Mouse (Mus musculus): ENCODE data around the gene Mettl6. TPM values are rescaled to one million over a fixed set of nuclear protein-coding genes. Genes with fewer than 3 reads are reported as not detected.
"Not testable (repeated sequence)": the region's sequence is repeated elsewhere in the genome, so short reads cannot be mapped to it uniquely, and the experiment has no call there.

Mettl6 gene
- polyA plus RNA-seq, 1 experiment from 2014 or later = 52.9 TPM

DNA sequence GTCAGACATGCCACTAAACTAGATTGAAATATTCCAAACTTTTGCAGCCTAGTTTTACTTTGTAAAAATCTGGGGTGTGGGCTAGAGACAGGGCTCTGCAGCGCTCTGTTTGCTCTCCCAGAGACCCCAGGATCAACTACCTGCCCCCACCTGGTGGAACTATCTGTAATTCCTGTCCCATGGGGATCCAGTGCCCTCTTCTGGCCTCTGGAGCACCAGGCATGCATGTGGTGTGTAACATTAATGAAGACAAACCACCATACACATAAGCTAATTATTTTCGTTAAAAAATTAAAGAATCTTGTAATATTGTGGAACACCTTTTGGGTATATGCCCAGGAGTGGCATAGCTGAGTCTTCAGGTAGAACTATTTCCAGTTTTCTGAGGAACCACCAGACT is 21.5 kb downstream of the Mettl6 start:
- peak; percentile 26; the same call in 1 of the 2 replicates for TF ChIP-seq CTCF (IDR thresholded peaks at IDR 0.05; ENCODE audit: low read depth)
- 76% methylated on average over 2 of the region's 2 CpGs for WGBS
- Histone ChIP-seq H3K27ac (ENCODE audit: low read depth) (no peak overlapping the region), H3K4me3 (ENCODE audit: low read depth, low read length) (no peak overlapping the region), H3K36me3 (ENCODE audit: insufficient read depth) (peaks cover 1% of the 10 kb centered on the region; the same call in 1 of the 2 replicates), H3K4me2 (no peak overlapping the region), H3K4me1 (ENCODE audit: insufficient read depth) (no peaks in the 10 kb centered on the region), H3K9ac (no peak overlapping the region), H3K27me3 (ENCODE audit: insufficient read depth, low read length) (no peaks in the 10 kb centered on the region), H3K9me3 (ENCODE audit: low read depth, low read length) (no peaks in the 10 kb centered on the region)
- DNase-seq (no peak), ATAC-seq (ENCODE audit: insufficient read depth) (no peak)

- 5% methylated on average over 5 of the region's 5 CpGs for WGBS
- Histone ChIP-seq H3K9ac (no peak overlapping the region), H3K9me3 (ENCODE audit: low read depth, low read length) (no peaks in the 10 kb centered on the region), H3K27ac (ENCODE audit: low read depth) (no peak overlapping the region), H3K4me2 (no peak overlapping the region), H3K36me3 (ENCODE audit: insufficient read depth) (no peaks in the 10 kb centered on the region), H3K4me1 (ENCODE audit: insufficient read depth) (no peaks in the 10 kb centered on the region), H3K27me3 (ENCODE audit: insufficient read depth, low read length) (no peaks in the 10 kb centered on the region), H3K4me3 (ENCODE audit: low read depth, low read length) (no peak overlapping the region)
- peak; percentile 81 for TF ChIP-seq CTCF (IDR thresholded peaks at IDR 0.05; ENCODE audit: low read depth)
- ATAC-seq (ENCODE audit: insufficient read depth) = no peak
- DNase-seq = peak; percentile 92
Observed at GRCm38 (mm10) chr14:31472451-31473061, 22.3 kb downstream of the Mettl6 start.

DNA sequence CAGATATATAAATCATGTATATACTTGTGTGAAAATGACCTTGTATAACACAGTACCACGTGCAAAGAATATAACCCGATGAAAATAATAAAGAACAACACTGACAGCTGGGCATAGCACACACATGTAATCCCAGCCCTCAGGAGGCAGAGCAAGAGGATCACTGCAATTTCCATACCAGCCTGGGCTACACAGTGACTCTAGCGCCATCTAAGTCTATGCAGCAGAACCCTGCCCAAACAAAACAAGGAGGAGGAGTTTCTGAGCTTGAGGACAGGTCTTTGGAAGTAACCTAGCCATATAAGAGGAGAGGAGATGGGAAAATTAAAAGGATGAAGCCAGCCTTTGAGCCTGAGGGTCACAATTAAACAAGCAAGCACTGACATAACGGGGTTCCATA is 25.1 kb downstream of the Mettl6 start:
- WGBS = 52% methylated on average over 4 of the region's 4 CpGs
- no peak overlapping the region for H3K4me2 ChIP-seq

GRCm38 (mm10) chr14:31464176-31464575 is 30.7 kb downstream of the Mettl6 start:
- Histone ChIP-seq H3K36me3 (ENCODE audit: insufficient read depth) (no peaks in the 10 kb centered on the region), H3K9me3 (ENCODE audit: low read depth, low read length) (no peaks in the 10 kb centered on the region), H3K27me3 (ENCODE audit: insufficient read depth, low read length) (no peaks in the 10 kb centered on the region), H3K4me2 (no peak overlapping the region), H3K4me1 (ENCODE audit: insufficient read depth) (no peaks in the 10 kb centered on the region), H3K27ac (ENCODE audit: low read depth) (no peak overlapping the region), H3K4me3 (ENCODE audit: low read depth, low read length) (no peak overlapping the region), H3K9ac (no peak overlapping the region)
- ATAC-seq (ENCODE audit: insufficient read depth) (no peak), DNase-seq (peak; percentile 44)
- 48% methylated on average over 8 of the region's 8 CpGs for WGBS
- peak; percentile 60 for TF ChIP-seq CTCF (IDR thresholded peaks at IDR 0.05; ENCODE audit: low read depth)

More for the DNA sequence above, 25.1 kb downstream of the Mettl6 start:
- no peaks in the 10 kb centered on the region for H3K27me3 ChIP-seq (ENCODE audit: insufficient read depth, low read length)
- no peaks in the 10 kb centered on the region for H3K36me3 ChIP-seq (ENCODE audit: insufficient read depth)
- TF ChIP-seq CTCF (IDR thresholded peaks at IDR 0.05; ENCODE audit: low read depth) = 0 out of 2 replicates have a peak, but pooled peaks have one; percentile 13
- no peak for ATAC-seq (ENCODE audit: insufficient read depth)
- no peaks in the 10 kb centered on the region for H3K4me1 ChIP-seq (ENCODE audit: insufficient read depth)
- no peak overlapping the region for H3K9ac ChIP-seq
- H3K4me3 ChIP-seq (ENCODE audit: low read depth, low read length) = no peak overlapping the region
- H3K9me3 ChIP-seq (ENCODE audit: low read depth, low read length) = no peaks in the 10 kb centered on the region
- H3K27ac ChIP-seq (ENCODE audit: low read depth) = no peak overlapping the region
- DNase-seq = no peak

- ATAC-seq (ENCODE audit: insufficient read depth) = peak; percentile 41; the same call in 1 of the 2 replicates
- WGBS = 71% methylated on average over 6 of the region's 6 CpGs
Observed at GRCm38 (mm10) chr14:31462886-31463285, 32.0 kb downstream of the Mettl6 start.

DNA sequence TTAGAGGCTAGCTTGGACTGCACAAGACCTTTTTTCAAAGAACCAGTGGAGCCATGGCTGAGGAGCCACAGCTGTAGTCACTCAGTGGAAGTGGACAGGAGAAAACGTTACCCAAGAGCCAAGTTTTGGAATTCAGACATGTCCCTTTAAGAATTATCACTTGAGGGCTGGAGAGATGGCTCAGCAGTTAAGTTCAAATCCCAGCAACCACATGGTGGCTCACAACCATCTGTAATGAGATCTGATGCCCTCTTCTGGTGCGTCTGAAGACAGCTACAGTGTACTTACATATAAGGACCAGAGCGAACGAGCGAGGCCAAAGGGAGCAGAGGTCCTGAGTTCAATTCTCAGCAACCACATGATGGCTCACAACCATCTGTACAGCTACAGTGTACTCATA is 32.6 kb downstream of the Mettl6 start:
- H3K4me2 ChIP-seq; H3K36me3 ChIP-seq (ENCODE audit: insufficient read depth); H3K4me1 ChIP-seq (ENCODE audit: insufficient read depth); H3K27me3 ChIP-seq (ENCODE audit: insufficient read depth, low read length); ATAC-seq (ENCODE audit: insufficient read depth); H3K27ac ChIP-seq (ENCODE audit: low read depth); H3K9me3 ChIP-seq (ENCODE audit: low read depth, low read length); H3K4me3 ChIP-seq (ENCODE audit: low read depth, low read length); H3K9ac ChIP-seq: not testable (repeated sequence)
- 68% methylated on average over 5 of the region's 5 CpGs for WGBS
- DNase-seq = peak; percentile 35
- peak; percentile 38 for TF ChIP-seq CTCF (IDR thresholded peaks at IDR 0.05; ENCODE audit: low read depth)

More at GRCm38 (mm10) chr14:31462886-31463285, 32.0 kb downstream of the Mettl6 start:
- H3K27me3 ChIP-seq (ENCODE audit: insufficient read depth, low read length) = no peaks in the 10 kb centered on the region
- H3K4me1 ChIP-seq (ENCODE audit: insufficient read depth) = no peaks in the 10 kb centered on the region
- H3K36me3 ChIP-seq (ENCODE audit: insufficient read depth) = no peaks in the 10 kb centered on the region
- no peak overlapping the region; the same call in 1 of the 2 replicates for H3K27ac ChIP-seq (ENCODE audit: low read depth)
- no peak overlapping the region for H3K4me2 ChIP-seq
- no peaks in the 10 kb centered on the region for H3K9me3 ChIP-seq (ENCODE audit: low read depth, low read length)
- DNase-seq = peak; percentile 34
- no peak for TF ChIP-seq CTCF (IDR thresholded peaks at IDR 0.05; ENCODE audit: low read depth)
- H3K9ac ChIP-seq = no peak overlapping the region
- no peak overlapping the region for H3K4me3 ChIP-seq (ENCODE audit: low read depth, low read length)

- no peak overlapping the region for H3K27ac ChIP-seq (ENCODE audit: low read depth)
- H3K36me3 ChIP-seq (ENCODE audit: insufficient read depth) = no peaks in the 10 kb centered on the region
- H3K9ac ChIP-seq = no peak overlapping the region
- DNase-seq (no peak), ATAC-seq (ENCODE audit: insufficient read depth) (no peak)
- 83% methylated on average over 12 of the region's 12 CpGs for WGBS
- H3K4me3 ChIP-seq (ENCODE audit: low read depth, low read length) = no peak overlapping the region
- no peak overlapping the region for H3K4me2 ChIP-seq
- no peaks in the 10 kb centered on the region for H3K4me1 ChIP-seq (ENCODE audit: insufficient read depth)
- H3K9me3 ChIP-seq (ENCODE audit: low read depth, low read length) = no peaks in the 10 kb centered on the region
- no peak for TF ChIP-seq CTCF (IDR thresholded peaks at IDR 0.05; ENCODE audit: low read depth)
- no peaks in the 10 kb centered on the region for H3K27me3 ChIP-seq (ENCODE audit: insufficient read depth, low read length)
Observed at GRCm38 (mm10) chr14:31458006-31458405, 36.8 kb downstream of the Mettl6 start.

All from lung, embryonic 14.5 days (tissue).